Mouse (Mus musculus) right cerebral cortex, postnatal 25 days (tissue): ENCODE measurements at regions not wholly inside any gene's neighbourhood (a gene's known extent, or its start where the extent isn't known, plus 50 kb on each side); places are given as distances from the start of the nearest gene placed in this dataset.
"Not testable (repeated sequence)": the region's sequence is repeated elsewhere in the genome, so short reads cannot be mapped to it uniquely, and the experiment has no call there.

Experiments used
- DNase-seq: peaks from one replicate; pipeline ENCODE4 v3.0.0; 2022

DNA sequence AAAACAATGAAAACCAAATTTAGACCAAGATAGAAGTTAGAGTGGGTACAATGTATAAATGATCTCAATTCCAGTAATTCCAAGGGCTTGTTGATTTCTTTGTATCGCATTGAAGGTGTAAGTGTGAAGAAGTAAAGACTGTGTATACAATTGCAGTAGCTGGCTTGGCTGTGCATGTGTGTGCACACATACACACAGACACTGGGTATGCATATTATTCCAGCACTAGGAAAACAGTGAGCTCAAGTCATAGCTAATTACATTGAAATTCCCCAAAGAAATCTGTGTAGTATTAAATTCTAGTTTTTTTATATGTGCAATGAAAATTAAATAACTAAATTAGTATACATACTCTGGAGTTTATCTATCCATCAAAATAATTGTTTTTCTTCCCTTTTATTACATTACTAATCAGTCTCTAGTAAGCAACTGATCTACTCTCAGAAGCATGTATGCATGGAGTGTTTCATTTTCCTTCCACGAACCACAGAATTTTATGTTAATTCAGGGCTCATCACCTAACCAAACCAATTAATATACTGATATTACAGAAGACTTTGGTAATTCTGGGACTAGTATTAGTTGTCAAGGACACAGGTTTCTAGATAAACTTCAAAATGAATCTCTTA lies 56.5 kb downstream of the Gm8797 start:
- DNase-seq, result no peak

DNA sequence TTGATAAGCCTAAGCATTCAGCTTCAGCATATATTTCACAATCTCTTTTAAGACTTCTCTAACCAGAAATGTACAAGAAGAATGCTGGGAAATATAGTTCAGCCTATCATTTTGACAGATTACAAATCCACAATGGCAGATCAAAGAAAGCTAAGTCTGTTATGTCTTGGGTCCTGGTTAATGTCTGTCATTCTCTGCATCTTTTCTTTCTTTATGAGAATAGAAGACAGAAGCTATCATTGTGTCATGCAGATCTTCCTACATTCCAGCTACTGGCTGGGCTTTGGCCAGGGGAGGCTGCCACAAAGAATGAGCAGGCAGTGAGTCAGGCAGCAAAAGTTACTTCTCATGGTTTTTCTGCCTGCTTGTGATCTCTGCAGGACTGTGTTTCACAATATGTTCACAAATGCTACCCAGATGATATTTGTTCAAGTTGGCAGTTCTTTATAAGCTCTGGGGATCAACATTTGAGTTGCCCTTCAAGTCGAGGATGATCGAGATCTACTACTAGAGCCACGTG lies 60.5 kb downstream of the Gm8797 start:
- DNase-seq, result no peak

DNA sequence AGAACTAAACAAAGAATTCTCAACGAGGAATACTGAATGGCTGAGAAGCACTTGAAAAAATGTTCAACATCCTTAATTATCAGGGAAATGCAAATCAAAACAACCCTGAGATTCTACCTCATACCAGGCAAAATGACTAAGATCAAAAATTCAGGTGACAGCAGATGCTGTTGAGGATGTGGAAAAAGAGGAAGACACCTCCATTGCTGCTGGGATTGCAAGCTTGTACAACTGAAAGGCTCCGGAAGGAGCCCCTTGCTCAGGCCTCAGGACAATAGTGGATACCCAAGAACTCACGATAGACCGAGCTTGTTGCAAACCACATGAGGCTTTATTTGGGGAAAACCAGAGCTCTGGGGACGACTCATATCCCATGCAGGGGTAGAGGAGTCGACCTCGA lies 69.6 kb downstream of the Gm8797 start:
- not testable (repeated sequence) for DNase-seq

DNA sequence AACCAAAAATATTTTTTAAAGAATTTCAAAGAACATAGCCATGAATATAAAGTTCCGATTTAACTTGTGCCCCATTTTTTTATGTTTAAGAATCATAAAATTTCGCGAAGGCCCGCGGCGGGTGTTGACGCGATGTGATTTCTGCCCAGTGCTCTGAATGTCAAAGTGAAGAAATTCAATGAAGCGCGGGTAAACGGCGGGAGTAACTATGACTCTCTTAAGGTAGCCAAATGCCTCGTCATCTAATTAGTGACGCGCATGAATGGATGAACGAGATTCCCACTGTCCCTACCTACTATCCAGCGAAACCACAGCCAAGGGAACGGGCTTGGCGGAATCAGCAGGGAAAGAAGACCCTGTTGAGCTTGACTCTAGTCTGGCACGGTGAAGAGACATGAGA lies 109.6 kb downstream of the Gm8797 start:
- DNase-seq, result peak; percentile 100

DNA sequence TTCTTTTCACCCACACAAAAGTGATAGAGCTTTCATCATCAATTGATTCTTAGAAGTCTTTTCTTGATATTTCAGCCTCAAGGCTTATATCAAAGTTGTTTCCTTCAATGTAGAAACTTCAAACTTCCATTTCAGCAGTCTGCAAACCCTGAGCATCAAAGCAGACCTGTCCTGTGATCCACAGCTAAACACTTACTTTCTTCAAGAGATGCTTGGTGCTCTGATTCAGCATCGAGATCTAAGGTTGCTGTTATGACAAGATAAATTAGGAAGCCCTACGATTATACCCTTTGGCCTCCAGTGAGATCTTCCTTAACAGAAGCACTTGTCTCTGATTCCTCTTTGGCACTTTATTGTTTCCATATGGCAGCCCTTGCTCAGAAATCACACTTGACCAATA lies 119.8 kb downstream of the Gm8797 start:
- no peak for DNase-seq

DNA sequence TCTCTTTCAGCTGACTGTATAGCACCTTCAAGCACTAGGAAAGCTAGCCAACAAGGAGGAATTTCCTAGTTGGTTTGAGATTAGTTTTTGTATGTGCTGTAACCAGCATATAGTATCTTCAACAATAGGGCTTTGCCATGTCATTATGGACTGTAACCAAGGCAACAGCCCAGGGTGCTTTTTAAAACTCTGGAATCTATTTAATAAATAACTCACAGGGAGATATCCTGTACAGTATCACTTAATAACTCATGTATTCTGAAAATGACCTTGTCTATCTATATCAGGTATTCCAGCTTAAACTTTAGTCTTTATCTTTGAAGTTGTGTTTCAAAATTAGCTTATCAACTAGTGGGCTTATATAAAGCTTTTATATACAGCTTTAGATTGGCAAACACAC lies 128.5 kb downstream of the Gm8797 start:
- no peak for DNase-seq

DNA sequence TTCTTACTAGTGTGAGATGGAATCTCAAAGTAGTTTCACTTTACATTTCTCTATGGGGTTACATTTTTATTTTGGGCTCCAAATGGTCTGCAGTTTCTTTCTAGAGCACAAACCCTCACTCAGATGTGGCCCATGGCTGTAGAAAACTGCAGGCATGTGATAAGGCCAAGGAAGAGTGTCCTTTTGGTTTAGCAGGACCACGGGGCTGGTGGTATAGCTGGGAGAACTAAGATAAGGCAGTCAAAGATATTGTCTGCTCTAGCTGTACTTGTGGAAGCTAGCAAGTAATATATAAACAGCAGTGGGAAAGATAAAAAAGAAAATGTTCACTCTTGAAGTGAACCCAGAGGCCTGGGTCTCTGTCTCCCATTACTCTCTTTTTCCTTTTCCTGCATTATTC lies 166.9 kb downstream of the Gm8797 start:
- DNase-seq, result no peak

DNA sequence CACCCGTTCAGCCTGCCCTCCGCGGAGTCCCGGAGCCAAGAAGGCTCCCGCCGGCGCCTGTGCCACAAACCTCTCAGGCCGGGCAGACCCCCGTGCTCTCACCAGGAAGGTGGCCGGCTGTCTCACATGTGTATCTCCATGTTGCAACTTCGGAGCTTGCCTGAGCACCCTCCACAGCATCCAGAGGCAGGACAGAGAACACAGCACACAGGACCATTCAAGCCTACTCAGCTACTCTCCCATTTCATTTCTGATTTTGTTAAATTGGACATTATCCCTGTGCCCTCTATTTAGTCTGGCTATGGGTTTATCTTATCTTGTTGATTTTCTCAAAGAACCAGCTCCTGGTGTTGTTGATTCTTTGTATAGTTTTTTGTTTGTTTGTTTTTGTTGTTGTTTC lies 199.6 kb downstream of the Gm8797 start:
- not testable (repeated sequence) for DNase-seq

DNA sequence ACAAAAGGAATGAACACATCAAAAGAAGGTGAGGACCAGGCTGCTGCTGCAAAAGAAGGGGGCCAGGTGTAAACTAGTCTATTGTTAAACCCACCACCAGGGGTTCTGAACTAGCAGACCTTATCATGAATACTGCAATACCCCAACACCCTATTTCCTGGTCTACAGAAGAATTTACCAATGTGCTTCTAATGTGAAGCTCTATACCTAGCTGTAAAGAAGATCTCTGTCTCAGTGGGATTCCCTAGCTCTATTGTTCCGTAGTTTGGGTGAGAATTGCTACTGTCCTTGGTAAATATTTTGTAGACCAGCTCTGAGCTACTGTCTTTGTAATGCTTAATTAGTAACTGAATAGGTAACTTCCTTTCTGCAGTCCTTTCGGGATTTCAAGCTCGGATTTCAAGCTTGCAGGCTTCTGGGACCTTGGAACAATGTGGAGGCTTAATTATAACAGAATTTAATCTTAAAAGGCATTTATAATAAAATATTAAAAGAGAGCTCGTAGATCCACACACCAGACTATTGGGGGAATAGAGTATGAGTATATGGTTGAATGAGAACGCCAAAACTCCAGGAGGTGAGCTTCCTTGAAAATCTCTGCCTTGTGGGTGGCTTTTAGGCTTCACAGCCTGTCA lies 238.5 kb downstream of the Gm8797 start:
- not testable (repeated sequence) for DNase-seq

DNA sequence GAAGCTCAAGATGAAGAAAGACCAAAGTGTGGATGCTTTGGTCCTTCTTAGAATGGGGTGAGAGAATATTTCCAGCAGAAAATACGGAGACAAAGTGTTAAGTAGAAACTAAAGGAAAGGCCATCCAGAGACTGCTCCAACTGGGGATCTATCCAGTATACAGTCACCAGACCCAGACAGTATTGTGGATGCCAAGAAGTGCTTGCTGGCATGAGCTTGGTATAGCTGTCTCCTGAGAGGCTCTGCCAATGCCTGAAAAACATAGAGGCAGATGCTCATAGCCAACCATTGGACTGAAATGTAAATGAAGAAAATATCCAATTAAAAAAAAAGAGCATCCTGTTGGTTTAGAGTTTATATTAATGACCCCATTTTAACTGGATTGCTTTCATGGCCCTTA lies 253.8 kb downstream of the Gm8797 start:
- no peak for DNase-seq

DNA sequence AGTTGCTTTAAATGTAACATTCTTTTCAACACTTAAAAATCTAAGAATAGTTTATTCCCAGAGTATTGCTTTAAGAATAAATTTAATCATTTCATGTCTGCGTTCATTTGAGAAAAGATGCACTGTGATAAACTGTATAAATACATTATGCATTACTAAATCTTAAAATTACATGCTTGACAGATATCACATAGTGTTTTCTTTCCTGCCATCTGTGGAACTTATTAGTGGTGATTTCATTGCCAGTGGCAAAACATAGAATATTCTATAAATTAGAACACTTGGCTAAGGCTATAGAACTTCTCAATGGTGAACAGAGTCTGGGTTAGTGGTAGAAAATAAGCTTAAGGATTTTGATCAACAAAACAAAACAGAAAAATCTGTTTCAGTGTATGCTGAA lies 268.1 kb downstream of the Gm8797 start:
- no peak for DNase-seq

DNA sequence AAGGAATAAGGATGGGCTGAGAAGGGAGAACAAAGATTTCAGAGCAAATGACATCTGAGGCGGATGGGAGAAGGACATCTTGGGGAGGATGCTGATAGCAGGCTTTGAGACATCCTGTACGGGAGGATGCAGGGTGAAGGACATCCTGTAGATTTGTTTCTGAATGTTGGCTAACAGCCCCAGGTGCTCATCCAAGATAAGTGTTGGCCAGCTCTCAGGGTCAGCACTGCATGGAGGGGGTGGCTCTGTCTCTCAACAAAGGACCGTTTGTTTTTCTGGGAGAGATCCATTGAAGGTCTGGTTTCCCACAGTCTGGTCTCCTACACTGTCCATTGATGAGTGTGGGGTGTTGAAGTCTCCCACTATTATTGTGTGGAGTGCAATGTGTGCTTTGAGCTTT lies 290.7 kb downstream of the Gm8797 start:
- not testable (repeated sequence) for DNase-seq

DNA sequence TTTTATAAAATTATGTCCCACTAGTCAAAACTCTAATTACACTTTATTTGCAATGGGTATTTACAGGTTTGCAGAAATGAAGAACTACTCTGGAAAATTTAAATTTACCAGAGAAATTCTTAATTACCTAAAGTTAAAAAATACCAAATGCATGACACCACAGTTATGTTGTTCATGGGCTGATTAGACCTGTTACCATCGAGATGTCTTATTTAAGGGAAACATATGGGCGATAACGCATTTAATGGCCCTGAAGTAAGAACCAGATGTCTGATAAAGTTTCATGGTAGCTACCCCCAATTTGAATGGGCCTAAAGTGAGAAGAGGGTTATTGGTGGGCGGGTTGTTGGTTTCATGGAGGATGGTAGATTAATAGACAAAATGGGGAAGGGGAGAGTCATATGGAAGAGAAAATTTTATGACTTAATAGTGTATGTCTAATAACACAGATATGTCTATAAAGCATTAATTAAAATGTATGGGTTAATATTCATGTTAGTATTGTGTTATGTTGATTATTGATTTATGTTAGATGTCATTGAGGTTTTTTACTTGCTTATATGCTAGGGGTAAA lies 299.0 kb downstream of the Gm8797 start:
- DNase-seq, result no peak

DNA sequence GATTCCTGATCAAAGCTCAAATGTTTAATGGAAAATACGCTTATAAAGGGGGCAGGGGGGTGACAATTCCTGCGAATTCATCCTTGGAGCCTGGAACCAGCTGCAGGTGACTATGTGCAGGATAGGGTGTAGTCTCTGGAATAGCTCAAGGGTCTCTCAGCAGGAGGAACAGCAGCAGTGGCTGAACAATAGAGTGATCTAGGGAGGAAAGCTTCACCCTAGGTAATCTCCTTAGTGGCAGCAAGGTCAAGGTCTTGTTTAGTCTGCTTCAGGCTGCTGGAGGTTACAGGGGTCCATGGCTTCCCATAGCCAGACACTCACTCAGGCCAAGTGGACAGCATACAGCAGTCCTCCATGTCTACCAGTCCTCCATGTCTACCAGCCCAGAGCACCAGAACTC lies 301.3 kb downstream of the Gm8797 start:
- no peak for DNase-seq

DNA sequence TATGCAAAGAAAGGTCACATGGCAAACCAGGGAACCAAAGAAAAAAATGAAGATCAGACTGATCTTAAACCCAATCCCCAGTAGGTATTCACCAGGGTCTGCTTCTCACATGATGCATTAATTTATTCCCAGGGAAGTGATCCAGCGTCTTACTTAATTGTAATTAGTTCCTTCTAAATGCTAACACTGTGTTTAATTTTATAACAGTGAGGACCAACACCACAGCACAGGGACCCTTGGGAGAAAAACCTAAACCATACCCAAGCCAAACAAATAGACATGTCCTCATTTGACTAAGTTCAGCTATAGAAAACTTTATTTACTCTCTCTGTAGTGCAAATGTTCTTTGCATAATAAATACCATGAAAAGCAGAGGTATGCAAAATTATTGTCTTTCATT lies 333.2 kb downstream of the Gm8797 start:
- no peak for DNase-seq

DNA sequence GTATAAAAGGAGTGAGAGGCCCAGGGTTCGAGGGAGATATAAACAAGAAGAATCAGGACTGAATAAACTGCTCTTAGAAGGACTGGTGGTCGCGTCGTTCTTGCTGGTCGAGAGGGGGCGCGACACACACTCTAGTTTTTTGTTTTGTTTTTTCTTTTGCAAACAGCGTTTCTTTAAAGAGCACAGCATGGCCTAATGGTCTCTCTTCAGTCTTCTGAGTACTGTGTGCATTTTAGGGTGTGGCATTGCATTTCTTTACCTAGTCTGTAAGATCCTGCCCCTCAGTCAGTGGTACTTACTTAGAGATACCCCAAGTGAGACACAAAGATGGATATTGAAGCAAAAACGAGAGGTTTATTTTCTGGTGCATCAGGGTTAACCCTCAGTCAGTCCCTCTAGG lies 336.7 kb downstream of the Gm8797 start:
- DNase-seq, result no peak

DNA sequence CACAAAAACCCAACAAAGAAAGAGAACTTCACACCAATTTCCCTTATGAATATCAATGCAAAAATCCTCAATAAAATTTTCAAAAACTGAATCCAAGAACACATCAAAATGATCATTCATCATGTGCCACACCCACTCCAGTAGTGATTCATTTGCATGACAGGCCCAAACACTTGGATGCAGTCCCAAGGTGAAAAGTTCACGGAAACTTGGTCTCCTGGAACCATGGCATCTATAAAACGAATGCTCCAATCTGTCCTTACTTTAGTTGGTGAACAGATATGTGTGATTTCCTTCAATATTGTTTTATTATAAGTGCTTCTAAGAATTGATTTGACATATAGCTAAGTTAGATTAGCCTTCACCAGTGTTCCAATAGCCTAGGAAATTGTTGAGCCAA lies 343.3 kb downstream of the Gm8797 start:
- DNase-seq, result no peak

DNA sequence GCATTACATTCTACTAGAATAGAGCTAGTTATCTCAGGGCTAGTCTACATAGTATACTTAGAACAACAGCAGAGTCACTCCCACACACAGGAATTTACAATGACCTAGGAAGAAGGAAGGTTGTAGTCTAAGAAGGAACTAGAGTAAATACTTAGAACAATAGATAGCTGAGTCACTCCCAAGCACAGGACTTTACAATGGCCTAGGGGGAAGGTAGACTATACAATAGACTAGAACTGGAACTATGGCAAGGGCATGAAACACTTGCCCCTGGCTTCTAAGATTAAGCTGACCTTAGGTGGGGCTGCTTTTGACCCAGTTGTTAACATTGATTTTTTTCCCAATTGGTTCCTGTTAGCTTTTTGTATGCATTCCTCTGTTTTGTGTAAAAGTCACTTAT lies 343.8 kb downstream of the Gm8797 start:
- not testable (repeated sequence) for DNase-seq

DNA sequence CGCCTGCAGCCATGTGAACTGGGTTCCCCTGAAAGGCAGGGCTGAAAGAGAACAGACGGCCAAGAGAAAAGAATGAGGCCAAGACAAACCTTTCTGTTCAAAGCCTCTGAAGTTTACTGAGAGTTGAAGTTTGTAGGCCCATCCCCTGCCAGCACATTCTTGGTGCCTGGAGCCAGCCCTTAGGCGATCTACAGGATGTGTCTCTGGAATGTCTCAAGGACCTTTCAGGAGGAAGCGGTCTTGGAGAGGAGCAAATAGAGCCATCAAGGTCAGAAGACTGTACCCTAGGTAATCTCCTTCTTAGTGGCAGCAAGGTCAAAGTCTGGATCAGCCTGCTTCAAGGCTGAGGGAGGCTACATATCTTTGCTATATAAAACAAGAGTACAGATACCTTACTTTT lies 350.3 kb downstream of the Gm8797 start:
- no peak for DNase-seq

DNA sequence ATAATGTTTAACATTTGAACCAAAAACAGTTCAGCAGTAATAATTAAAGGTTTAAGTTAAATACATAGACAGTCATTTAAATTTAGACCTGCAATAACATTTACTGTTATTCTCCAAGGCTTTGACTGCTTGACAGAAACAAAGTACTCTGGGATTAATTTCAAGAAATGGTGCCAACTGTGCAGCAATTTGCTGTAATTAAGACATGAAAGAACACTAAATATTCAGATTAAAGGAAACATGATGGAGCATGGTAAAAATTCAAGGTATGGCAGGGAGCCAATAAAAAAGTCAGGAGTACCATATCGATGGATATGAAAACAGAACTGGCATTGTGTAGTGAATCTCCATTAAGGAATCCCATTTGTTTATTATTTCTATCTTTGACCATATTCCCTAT lies 352.3 kb downstream of the Gm8797 start:
- DNase-seq, result no peak

DNA sequence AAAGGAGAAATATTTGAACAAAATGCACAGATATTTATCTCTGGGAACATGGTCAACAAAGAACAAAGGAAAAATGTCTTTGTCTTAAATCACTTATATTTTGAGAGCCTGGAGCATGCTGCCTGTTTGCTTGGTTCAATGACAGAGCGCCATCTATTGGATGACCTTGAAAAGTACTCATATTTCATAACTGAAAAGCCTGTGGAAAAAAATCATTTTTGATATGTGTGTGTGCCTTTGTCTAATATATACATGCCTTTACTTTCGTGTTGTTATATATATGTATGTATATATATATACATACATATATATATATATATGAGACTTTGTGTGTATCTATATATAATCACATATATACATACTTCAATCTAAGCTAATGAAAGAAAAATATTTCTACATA lies 356.1 kb downstream of the Gm8797 start:
- DNase-seq, result no peak

DNA sequence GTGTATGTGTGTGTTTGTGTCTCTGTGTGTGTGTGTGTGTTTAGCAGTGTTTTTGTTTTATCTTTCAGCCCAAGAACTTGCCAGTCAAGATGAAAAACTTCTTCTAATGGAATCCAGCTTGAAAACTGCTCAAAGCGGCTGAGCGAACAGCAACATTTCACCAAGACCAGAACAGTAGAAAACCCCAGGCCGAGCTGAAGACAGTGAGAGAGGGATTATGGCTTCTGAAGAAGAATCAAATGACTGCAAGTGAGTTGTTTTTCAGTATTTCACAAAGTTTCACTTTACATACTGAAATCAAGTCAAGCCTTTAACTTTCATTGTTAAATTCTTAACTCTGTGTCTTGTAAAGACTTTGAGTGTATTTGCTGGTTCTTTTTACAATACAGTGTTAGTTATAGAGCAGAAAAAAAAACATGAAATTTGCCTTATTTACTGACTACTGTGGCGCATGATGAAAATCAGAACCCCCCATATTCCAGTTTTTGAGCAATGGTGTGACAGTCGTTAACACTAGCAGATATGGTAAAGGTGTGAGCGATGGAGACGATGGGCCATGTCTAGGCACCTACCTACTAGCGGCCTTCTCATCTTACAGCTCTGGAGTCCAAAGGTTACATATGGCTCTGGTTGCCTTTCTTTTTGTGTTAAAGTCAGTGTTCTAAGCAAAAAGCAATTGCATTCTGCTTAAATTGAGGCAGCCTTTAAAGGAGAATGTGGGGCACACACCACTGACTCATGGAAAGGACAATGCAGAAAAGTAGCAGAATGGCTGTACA lies 357.0 kb downstream of the Gm8797 start:
- no peak for DNase-seq

DNA sequence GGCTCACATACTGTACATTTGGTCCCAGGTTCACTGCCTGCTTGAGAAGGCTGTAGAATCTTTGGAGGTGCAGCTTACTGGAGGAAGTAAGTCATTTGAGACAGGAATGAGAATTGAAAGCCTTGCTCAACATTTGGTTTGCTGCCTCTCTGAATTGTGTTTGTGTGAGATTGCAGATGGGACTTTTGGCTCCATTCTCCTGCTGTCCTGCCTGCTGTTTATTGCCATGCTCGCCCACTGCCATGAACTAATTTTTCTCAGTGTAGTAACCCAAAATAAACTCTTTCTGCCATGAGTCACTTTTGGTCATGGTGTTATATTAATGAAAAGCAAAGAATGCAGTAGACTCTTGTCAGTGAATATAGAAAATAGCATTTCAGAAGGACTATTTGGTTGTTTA lies 368.1 kb downstream of the Gm8797 start:
- DNase-seq, result no peak

DNA sequence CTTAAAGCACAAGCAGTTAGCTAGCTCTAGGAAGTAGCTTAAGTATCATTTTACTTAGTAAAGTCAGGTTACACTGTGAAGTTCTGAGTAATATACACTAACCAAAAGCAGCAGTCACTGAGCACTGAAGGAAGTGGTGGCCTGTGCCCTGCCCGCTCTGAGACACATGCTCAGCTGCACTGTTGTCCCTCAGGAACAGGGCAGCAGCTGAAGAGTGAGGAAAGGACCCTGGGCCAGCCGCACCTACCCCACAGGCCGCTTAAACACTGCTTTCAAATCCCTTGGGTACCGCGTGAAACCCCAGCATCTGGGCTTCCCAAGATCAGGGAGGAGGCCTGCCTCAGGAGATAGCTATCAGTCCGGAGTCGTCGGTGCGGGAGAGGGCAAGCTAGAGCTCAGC lies 385.1 kb downstream of the Gm8797 start:
- DNase-seq, result not testable (repeated sequence)
